Mouse (Mus musculus) liver, embryonic 15.5 days (tissue): Measurements from ENCODE around the gene Gm49361. TPM values are rescaled to one million over a fixed set of nuclear protein-coding genes. Genes with fewer than 3 reads are reported as not detected.

Source experiments
- polyA plus RNA-seq: library from polyadenylated mRNA; unstranded; fragments of >200 nt; fragmentation: Nextera tagmentation; extraction: Ambion mirVana; gene quantifications from 2 replicates; pipeline ENCODE4 v1.2.1, GENCODE M21; 2015

Gene Gm49361
- polyA plus RNA-seq, 1 experiment from 2014 or later = not detected

Other genes with a start within 250 kb of the Gm49361 start
- 0.26 TPM in 2 replicates for gene Il17d, start 221.3 kb downstream of the Gm49361 start, polyA plus RNA-seq
- 29.1 and 30.3 TPM in 2 replicates for gene Eef1akmt1, start 174.5 kb downstream of the Gm49361 start, polyA plus RNA-seq
- 11.8 and 11.9 TPM in 2 replicates for gene Xpo4, start 80.7 kb downstream of the Gm49361 start, polyA plus RNA-seq
- 5.5 and 5.8 TPM in 2 replicates for gene Lats2, start 12.3 kb upstream of the Gm49361 start, polyA plus RNA-seq
- 8.3 and 10.2 TPM in 2 replicates for gene Sap18, start 52.1 kb upstream of the Gm49361 start, polyA plus RNA-seq
- 15.7 and 18.9 TPM in 2 replicates for gene Ska3, start 80.1 kb upstream of the Gm49361 start, polyA plus RNA-seq
- 122 and 123 TPM in 2 replicates for gene Mrpl57, start 80.1 kb upstream of the Gm49361 start, polyA plus RNA-seq
- gene Zdhhc20, start 144.2 kb upstream of the Gm49361 start, polyA plus RNA-seq = 9.6 and 11.4 TPM in 2 replicates